Mouse (Mus musculus): ENCODE data around the gene B3galt4. TPM values are rescaled to one million over a fixed set of nuclear protein-coding genes. Genes with fewer than 3 reads are reported as not detected.

The B3galt4 gene
- polyA plus RNA-seq, 1 experiment from 2014 or later, result 3.6 TPM

- peaks cover 36% of the 10 kb centered on the region for H3K36me3 ChIP-seq (replicated peaks)
- H3K4me3 ChIP-seq, result peak overlapping the region; percentile 73; the same call in 1 of the 2 replicates
- peaks cover 49% of the 10 kb centered on the region for H3K4me1 ChIP-seq
- WGBS, result 89% methylated on average over 7 of the region's 7 CpGs
- H3K27ac ChIP-seq (replicated peaks), result no peak overlapping the region
- DNase-seq (ENCODE audit: low spot score), result no peak
- no peaks in the 10 kb centered on the region for H3K9me3 ChIP-seq
- peaks cover 10% of the 10 kb centered on the region; the same call in 1 of the 2 replicates for H3K27me3 ChIP-seq (replicated peaks; ENCODE audit: low read depth, poor library complexity, severe bottlenecking)
Measured at GRCm38 (mm10) chr17:33921361-33921760, 29.9 kb downstream of the B3galt4 start.

GRCm38 (mm10) chr17:33920282-33921097 is 30.8 kb downstream of the B3galt4 start:
- under 1% methylated on average over 36 of the region's 36 CpGs for WGBS
- Histone ChIP-seq H3K27ac (replicated peaks) (peak overlapping the region; percentile 65), H3K36me3 (replicated peaks) (peaks cover 27% of the 10 kb centered on the region), H3K27me3 (replicated peaks; ENCODE audit: low read depth, poor library complexity, severe bottlenecking) (peaks cover 10% of the 10 kb centered on the region; the same call in 1 of the 2 replicates), H3K4me1 (peaks cover 50% of the 10 kb centered on the region), H3K9me3 (no peaks in the 10 kb centered on the region), H3K4me3 (peak overlapping the region; percentile 73)
- peak; percentile 90 for DNase-seq (ENCODE audit: low spot score)

GRCm38 (mm10) chr17:33919351-33920281 is 31.7 kb downstream of the B3galt4 start:
- peak overlapping the region; percentile 65 for H3K27ac ChIP-seq (replicated peaks)

GRCm38 (mm10) chr17:33918293-33919203 is 32.7 kb downstream of the B3galt4 start:
- 62% methylated on average over 37 of the region's 37 CpGs for WGBS
- peaks cover 36% of the 10 kb centered on the region for H3K36me3 ChIP-seq (replicated peaks)
- H3K4me3 ChIP-seq, result peak overlapping the region; percentile 73
- DNase-seq (ENCODE audit: low spot score), result peak; percentile 9
- H3K27me3 ChIP-seq (replicated peaks; ENCODE audit: low read depth, poor library complexity, severe bottlenecking), result peaks cover 10% of the 10 kb centered on the region; the same call in 1 of the 2 replicates
- no peak overlapping the region for H3K27ac ChIP-seq (replicated peaks)
- H3K9me3 ChIP-seq, result no peaks in the 10 kb centered on the region
- peaks cover 70% of the 10 kb centered on the region for H3K4me1 ChIP-seq

More at GRCm38 (mm10) chr17:33919351-33920281, 31.7 kb downstream of the B3galt4 start:
- H3K9me3 ChIP-seq, result no peaks in the 10 kb centered on the region
- peaks cover 59% of the 10 kb centered on the region for H3K4me1 ChIP-seq
- peaks cover 10% of the 10 kb centered on the region; the same call in 1 of the 2 replicates for H3K27me3 ChIP-seq (replicated peaks; ENCODE audit: low read depth, poor library complexity, severe bottlenecking)
- under 1% methylated on average over 52 of the region's 52 CpGs for WGBS
- peaks cover 26% of the 10 kb centered on the region for H3K36me3 ChIP-seq (replicated peaks)
- DNase-seq (ENCODE audit: low spot score), result peak; percentile 57
- H3K4me3 ChIP-seq, result peak overlapping the region; percentile 73

GRCm38 (mm10) chr17:33917656-33918292 is 33.5 kb downstream of the B3galt4 start:
- 82% methylated on average over 18 of the region's 18 CpGs for WGBS
- Histone ChIP-seq H3K36me3 (replicated peaks) (peaks cover 44% of the 10 kb centered on the region), H3K4me3 (peak overlapping the region; percentile 73), H3K27ac (replicated peaks) (no peak overlapping the region), H3K27me3 (replicated peaks; ENCODE audit: low read depth, poor library complexity, severe bottlenecking) (peaks cover 10% of the 10 kb centered on the region; the same call in 1 of the 2 replicates), H3K9me3 (no peaks in the 10 kb centered on the region), H3K4me1 (peaks cover 70% of the 10 kb centered on the region)
- peak; percentile 7 for DNase-seq (ENCODE audit: low spot score)

- peaks cover 51% of the 10 kb centered on the region for H3K36me3 ChIP-seq (replicated peaks)
- H3K9me3 ChIP-seq, result no peaks in the 10 kb centered on the region
- WGBS, result 80% methylated on average over 31 of the region's 31 CpGs
- DNase-seq (ENCODE audit: low spot score), result peak; percentile 17
- peaks cover 70% of the 10 kb centered on the region for H3K4me1 ChIP-seq
- H3K4me3 ChIP-seq, result peak overlapping the region; percentile 73
- H3K27ac ChIP-seq (replicated peaks), result peak overlapping the region; percentile 36; the same call in 1 of the 2 replicates
- H3K27me3 ChIP-seq (replicated peaks; ENCODE audit: low read depth, poor library complexity, severe bottlenecking), result peaks cover 10% of the 10 kb centered on the region; the same call in 1 of the 2 replicates
Measured at GRCm38 (mm10) chr17:33916847-33917655, 34.2 kb downstream of the B3galt4 start.

- no peak for DNase-seq (ENCODE audit: low spot score)
- peaks cover 76% of the 10 kb centered on the region for H3K4me1 ChIP-seq
Measured at GRCm38 (mm10) chr17:33916294-33916693, 35.0 kb downstream of the B3galt4 start.

GRCm38 (mm10) chr17:33915671-33916250 is 35.5 kb downstream of the B3galt4 start, which contains the start of the genes Tapbp and Zbtb22:
Gene Tapbp (plus strand): TSS chr17:33915899.
Gene Zbtb22 (plus strand): TSS chr17:33915904.
- Histone ChIP-seq H3K4me1 (peaks cover 76% of the 10 kb centered on the region), H3K4me3 (peak within 1 kb of the TSS; percentile 73), H3K27me3 (replicated peaks; ENCODE audit: low read depth, poor library complexity, severe bottlenecking) (peaks cover 10% of the 10 kb centered on the region; the same call in 1 of the 2 replicates), H3K36me3 (replicated peaks) (peaks cover 64% of the 10 kb centered on the region), H3K27ac (replicated peaks) (peak within 1 kb of the TSS; percentile 94), H3K9me3 (no peaks in the 10 kb centered on the region)
- WGBS, result under 1% methylated on average over 34 of the region's 34 CpGs
- DNase-seq (ENCODE audit: low spot score), result peak; percentile 98

More at GRCm38 (mm10) chr17:33916294-33916693, 35.0 kb downstream of the B3galt4 start:
- under 1% methylated on average over 20 of the region's 20 CpGs for WGBS
- peaks cover 59% of the 10 kb centered on the region for H3K36me3 ChIP-seq (replicated peaks)
- H3K27me3 ChIP-seq (replicated peaks; ENCODE audit: low read depth, poor library complexity, severe bottlenecking), result peaks cover 10% of the 10 kb centered on the region; the same call in 1 of the 2 replicates
- no peaks in the 10 kb centered on the region for H3K9me3 ChIP-seq
- peak overlapping the region; percentile 94 for H3K27ac ChIP-seq (replicated peaks)
- H3K4me3 ChIP-seq, result peak overlapping the region; percentile 73

GRCm38 (mm10) chr17:33914969-33915391 is 36.3 kb downstream of the B3galt4 start:
- Histone ChIP-seq H3K36me3 (replicated peaks) (peaks cover 69% of the 10 kb centered on the region), H3K27ac (replicated peaks) (no peak overlapping the region), H3K4me3 (peak overlapping the region; percentile 73), H3K9me3 (no peaks in the 10 kb centered on the region), H3K4me1 (peaks cover 76% of the 10 kb centered on the region), H3K27me3 (replicated peaks; ENCODE audit: low read depth, poor library complexity, severe bottlenecking) (peaks cover 10% of the 10 kb centered on the region; the same call in 1 of the 2 replicates)
- no peak for DNase-seq (ENCODE audit: low spot score)
- WGBS, result 71% methylated on average over 13 of the region's 13 CpGs

GRCm38 (mm10) chr17:33913905-33914304 is 37.4 kb downstream of the B3galt4 start:
- 94% methylated on average over 8 of the region's 8 CpGs for WGBS
- H3K36me3 ChIP-seq (replicated peaks), result peaks cover 69% of the 10 kb centered on the region
- no peaks in the 10 kb centered on the region for H3K9me3 ChIP-seq
- H3K4me3 ChIP-seq, result peak overlapping the region; percentile 73; the same call in 1 of the 2 replicates
- peaks cover 10% of the 10 kb centered on the region; the same call in 1 of the 2 replicates for H3K27me3 ChIP-seq (replicated peaks; ENCODE audit: low read depth, poor library complexity, severe bottlenecking)
- DNase-seq (ENCODE audit: low spot score), result no peak
- H3K4me1 ChIP-seq, result peaks cover 70% of the 10 kb centered on the region
- no peak overlapping the region for H3K27ac ChIP-seq (replicated peaks)
